Mouse (Mus musculus): ENCODE data around the gene Fam186b.

Fam186b gene

DNA sequence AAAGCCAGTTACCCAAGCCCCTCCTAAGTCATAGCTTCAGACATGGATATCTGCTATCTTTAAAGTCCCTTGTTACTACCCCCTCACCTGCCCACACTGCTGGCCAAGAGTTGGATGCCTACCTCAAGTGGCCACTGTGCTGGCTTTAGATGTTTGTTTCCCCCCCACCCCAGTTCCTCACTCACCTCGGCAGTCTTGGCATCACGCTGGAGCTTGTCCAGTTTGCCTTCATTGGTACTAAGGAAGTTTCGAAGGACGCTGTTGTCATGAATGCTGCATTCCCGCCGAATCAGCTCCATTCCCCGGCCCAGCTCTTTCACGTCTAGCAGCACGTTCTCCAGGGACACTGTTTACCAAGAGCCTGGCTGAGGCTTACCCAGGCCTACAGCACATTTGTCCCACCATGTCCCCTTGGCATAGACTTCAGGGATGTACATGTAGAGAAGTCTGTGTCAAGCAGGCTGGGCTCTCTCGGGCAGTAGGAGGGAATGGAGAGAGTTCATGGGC, 24.5 kb upstream of the Fam186b start:
- no peak for DNase-seq (ENCODE audit: extremely low read depth, low read depth, low spot score)

DNA sequence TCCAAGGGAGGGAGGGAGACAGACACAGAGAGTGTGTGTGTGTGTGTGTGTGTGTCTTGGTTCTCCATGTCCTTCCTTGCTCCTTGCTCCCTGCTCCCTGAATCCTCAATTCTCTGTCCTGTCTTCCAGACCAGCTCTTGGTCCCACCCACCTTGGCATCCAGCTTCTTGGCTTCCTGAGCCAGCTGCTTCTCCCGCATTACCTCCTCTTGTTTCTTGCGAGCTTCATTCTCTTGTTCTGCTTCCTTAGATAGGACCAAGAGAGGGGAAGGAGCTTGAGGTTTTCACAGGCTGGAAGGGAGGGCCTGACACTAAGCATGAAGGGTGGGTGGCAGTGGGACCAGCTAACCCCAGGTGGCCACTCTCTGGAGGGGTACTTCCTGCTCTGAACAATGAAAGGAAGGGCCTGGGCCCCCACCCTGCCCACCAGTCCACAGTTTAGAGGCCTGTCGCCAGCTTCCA, 23.8 kb upstream of the Fam186b start:
- no peak for DNase-seq (ENCODE audit: extremely low read depth, low read depth, low spot score)

DNA sequence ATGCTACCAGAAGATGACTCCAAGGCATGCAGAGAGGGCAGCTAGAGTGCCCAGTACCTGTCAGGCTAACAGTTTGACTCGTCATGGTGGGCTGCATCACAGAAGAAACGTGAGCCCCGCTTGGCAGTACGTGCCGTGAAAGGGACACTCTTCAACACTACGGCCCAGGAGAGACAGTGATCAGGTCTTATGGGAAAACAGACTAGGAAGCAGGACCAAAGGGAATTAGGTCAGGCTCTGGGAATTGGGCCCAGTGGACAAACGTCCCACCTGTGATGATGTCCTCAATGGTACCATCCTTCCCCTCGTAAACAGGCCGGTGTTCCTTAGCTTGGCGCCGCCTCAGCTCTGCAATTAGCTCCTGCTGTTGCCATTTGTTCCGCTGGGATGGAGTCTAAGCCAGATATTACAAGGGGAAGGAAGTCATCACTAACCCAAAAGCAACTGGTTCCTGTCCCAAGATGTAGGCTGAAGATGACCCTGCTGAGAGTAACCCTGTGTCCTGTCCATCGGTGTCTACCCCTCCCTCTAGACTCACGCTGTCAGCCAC, 23.2 kb upstream of the Fam186b start:
- DNase-seq (ENCODE audit: extremely low read depth, low read depth, low spot score), result no peak

DNA sequence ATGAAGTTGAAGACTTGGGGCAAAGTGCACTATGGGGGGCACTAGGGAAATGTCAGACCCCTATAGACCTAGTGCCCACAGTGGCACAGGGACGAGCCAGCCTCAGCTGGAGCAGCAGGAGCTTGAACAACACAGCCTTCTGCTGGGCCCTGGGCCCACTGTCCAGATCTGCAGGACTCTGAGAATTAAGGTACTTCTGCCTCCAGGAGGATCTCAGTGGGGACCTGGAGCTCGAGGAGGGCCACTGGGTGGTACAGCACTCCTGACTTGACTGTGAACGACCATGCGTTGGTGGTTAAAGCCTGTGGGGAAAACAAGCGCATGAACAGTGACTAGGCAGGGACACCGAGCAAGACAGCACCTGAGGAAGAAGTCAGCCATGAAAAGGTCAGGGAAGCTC, 22.4 kb upstream of the Fam186b start:
- DNase-seq (ENCODE audit: extremely low read depth, low read depth, low spot score), result no peak

DNA sequence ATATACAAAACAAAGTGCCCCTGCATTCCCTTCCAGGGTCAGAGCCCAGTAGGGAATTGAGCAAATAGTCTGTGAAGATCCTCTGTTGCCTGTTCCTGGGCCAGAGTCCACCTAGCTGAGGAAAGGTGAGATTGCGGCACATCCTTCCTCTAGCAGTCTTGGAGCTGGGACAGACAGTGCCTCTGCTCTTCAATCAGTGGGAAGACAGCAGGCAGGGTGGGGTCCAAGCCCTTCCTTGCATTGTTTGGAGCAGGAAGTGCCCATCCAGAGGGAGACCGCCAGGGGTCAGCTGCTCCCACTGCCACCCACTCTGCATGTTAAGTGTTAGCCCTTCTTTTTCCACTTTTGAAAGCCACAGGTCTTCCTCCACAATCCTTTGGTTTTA, 21.6 kb upstream of the Fam186b start:
- DNase-seq (ENCODE audit: extremely low read depth, low read depth, low spot score), result no peak

DNA sequence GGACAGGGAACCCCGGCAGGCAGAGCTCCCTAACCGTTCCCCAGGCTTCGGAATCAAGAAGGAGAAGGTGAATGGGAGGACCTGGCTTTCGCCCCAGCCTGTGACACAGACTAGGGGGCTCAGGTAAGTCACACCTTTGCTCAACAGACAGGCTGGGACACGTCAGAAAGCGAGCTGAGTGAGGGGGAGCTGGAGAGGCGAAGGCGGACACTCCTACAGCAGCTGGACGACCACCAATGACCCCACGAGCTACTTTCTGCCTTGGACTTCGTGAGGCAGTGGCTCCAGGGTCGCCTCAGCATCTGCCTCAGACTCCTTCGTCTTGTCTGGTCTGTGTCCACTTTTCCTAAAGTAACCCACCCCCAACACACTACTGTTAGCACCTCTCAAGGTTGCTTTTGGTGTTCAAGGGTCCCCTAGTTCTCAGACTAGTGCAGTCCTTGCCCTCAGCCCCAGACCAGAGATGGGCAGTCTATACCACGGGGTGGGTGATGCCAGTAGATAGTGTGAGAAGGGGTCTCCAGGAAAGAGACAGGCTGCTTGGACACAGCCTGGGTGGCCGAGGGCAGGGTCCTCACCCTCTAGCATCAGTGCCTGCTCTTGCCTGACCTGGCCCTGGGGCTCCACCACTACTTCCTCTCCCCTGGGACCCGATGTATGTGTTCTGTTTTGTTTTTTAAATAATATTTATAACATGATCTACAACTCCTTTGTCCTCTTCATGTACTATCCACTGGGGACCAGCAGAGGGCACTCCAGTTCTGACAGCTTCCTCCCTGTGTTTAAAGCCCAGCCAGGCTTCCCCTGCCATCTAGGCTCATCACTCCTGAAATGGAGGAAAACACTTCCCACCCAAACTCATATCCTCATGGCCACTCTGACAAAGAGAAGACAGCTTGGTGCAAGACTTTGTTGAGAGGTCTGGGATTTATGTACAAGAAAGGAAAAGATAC, 20.9 kb upstream of the Fam186b start:
- DNase-seq (ENCODE audit: extremely low read depth, low read depth, low spot score), result no peak

DNA sequence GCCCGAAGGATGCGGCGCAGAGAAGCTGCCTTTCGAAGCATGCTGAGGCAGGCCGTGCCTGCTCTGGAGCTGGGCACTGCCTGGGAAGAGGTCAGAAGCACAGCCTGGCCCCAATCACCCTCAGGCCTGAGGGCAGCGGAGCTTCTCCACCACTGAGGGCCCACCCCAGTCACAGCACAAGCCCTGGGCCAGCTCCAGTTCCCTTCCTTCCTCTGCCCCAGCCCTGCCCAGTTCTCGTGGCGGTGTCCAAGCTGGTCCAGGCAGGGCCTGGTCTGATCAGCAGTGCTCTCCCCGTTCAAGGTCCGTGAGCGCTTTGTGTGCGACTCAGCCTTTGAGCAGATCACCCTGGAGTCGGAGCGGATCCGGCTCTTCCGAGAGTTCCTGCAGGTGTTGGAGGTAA, 19.2 kb upstream of the Fam186b start:
- DNase-seq (ENCODE audit: extremely low read depth, low read depth, low spot score), result no peak

DNA sequence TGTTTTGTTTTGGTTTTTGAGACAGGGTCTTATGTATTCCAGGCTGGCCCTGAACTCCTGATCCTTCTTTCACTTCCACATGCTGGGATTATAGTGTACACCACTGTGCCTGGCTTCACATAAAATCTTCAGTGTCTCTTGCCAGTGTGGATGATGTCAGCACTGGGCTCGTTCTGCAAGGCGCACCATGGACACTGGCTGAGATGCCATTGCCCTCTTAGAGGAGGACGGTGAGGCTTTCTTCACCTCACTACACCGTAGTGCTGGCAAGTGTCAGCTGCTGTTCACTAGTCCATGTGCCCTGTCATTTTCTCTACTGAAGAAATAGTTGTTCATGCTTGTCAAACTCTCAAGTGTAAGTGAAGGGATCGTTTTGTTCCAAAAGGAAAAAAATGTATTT, 14.9 kb upstream of the Fam186b start:
- DNase-seq (ENCODE audit: extremely low read depth, low read depth, low spot score), result no peak

DNA sequence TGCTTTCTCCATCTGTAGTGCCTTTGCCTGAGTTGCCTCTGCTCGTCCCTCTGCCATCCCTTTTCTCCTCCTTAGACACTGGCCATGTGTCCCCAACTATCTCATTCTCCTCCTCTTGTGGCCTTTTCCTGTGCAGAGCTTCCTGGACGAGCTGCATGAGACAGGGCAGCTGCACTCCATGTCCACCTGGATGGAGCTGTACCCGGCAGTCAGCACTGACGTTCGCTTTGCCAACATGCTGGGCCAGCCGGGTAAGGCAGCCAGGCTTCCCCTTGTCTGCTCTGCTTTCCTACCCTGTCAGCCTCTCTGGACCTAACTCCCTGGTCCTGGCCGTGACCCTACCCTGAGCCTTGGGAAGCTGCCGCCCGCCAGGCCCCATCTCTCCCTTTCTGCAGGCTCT, 13.9 kb upstream of the Fam186b start:
- DNase-seq (ENCODE audit: extremely low read depth, low read depth, low spot score), result no peak

DNA sequence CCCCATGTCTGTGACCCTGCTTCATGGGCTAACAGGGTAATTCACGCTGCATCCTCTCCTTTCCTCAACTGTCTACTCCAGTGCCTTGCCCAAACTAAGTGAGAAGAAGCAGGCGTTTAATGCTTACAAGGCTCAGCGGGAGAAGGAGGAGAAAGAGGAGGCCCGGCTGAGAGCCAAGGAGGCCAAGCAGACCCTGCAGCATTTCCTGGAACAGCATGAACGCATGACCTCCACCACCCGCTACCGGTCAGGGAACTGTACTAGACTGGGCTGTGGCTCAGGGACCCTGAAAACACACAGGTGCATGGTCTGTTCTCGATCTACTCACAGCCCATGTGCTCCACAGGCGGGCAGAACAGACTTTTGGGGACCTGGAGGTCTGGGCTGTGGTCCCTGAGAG, 11.8 kb upstream of the Fam186b start:
- no peak for DNase-seq (ENCODE audit: extremely low read depth, low read depth, low spot score)

DNA sequence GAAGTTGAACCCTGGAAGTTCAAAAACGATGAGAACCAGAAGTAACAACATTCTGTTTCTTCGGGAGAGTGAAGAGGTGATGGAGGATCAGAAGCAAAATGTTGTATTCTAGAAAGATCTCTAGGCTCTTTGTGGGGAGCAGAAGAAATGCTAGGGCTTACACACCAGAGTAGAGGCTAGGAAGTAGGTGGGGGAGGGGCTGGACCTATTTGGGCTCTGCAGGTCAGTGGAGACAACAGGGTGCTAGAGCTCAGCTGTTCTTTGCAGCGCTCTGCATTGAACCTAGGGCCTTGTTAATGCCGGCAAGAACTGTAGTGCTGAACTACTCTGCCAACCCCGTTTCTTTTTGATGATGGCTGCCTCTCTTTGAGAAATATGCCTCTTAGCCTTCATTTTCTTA, 525 bp upstream of the Fam186b start:
- no peak for DNase-seq (ENCODE audit: extremely low read depth, low read depth, low spot score)

DNA sequence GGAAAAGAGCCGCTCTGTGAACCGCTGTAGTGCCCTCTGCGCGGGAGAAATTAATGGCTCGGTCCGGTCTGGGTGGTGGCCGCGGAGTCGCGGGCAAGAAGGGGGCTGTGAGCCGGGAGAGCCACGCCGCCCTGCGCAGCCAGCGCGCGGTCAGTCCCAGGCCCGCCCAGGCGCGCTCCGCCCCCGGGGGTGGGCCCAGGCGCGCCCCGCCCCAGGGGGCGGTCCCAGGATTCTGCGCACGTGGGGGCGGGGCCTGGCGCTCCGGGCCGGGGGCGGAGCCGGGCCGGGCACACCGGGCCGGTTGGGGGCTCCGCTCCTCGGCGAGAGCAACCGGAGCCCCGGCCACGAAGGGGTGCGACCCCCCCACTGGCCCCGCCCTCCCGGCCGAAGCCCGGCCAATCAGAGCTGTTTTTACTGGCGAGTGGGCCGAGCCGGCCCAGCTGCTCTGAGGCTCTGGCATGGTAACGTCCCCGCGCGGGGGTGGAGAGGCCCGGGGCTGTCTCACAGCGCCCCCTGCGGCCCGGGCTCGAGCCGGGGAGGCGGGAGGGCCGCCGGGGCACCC, 794 bp downstream of the Fam186b start, which contains the start of gene Prpf40b:
Gene Prpf40b (plus strand): TSS at position 275 of the 562 bp plus-strand sequence.
- no peak for DNase-seq (ENCODE audit: extremely low read depth, low read depth, low spot score)

DNA sequence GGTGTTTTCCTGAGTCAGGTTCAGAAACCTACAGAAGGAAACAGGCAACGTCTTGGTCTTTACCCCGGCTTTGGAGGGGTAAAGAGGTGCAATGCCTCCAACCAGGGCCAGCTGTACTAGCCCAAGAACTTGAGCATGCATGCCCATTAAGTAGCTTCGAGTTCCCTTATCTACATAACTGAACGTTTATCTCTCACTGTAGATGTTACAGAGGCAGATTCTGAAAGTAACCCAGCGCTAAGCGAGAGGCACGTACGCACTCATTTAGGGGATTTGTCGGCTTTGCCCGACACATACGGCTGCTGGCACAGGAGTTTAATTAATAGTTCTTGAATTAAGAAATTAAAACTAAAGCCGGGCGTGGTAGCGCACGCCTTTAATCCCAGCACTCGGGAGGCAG, 1.4 kb downstream of the Fam186b start:
- no peak for DNase-seq (ENCODE audit: extremely low read depth, low read depth, low spot score)

DNA sequence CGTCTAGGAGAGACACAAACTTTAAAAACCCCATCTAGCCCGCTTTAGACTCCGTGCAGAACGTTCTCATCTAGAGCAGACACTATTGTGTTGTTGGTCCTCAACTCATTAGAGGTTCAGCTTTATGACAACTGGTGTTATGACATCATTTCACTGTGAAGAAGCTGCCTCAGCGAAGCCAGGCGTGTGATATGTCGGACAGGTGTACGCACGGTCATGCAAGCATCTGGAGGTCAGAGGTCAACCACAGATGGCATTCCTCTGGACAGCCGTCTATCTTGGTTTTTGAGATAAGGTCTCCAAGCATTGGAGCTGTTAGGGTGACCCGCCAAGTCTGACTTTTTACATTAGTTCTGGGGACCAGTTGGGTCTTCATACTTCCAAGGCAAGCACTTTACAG, 5.1 kb downstream of the Fam186b start:
- DNase-seq (ENCODE audit: extremely low read depth, low read depth, low spot score), result no peak

DNA sequence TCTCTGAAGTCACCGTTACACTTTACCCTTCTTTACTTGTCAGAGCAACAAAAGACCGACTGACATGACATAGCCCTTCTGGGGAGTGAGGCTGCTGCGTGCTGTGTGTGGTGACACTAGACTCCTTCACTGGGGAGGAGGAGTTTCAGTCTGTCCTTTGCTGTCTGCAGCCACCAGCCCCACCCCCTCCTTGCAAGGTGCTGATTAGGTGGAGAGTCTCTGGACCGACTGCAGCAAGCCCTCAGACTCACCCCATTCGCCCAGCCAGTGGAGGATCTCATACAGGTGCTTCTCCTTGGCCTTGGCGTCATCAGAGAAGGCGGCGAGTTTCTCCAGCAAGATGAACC, 10.5 kb downstream of the Fam186b start:
- DNase-seq (ENCODE audit: extremely low read depth, low read depth, low spot score), result no peak

DNA sequence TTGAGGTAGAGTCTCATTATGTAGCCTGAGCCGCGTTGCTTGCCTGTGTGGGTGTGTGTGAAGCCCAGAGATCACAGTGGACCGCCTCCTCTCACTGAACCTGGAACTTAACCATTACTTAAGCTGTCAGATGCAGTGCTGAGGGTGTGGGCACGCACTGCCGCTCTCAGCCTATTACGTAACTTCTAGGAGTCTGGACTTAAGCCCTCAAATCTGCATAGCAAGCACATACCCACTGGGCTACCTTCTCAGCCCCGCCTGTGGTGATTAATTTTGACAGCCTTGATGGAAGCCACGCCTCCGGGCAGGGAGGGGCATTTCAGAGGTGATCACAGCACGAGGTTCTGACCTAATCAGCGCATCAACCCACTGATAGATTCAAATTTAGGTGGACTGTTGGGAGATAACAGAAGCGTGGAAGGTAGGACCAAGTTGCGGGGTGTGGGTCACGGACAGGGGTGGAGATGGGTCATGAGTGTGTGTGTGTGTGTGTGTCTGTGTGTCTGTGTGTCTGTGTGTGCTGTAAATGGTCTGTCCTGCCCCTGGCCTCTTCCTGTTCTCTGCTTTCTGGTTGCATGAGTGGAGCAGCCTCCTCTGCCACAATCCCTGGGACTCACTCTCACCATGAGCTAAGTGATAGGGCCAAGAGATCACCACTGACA, 11.0 kb downstream of the Fam186b start:
- peak; percentile 76 for DNase-seq (ENCODE audit: extremely low read depth, low read depth, low spot score)

DNA sequence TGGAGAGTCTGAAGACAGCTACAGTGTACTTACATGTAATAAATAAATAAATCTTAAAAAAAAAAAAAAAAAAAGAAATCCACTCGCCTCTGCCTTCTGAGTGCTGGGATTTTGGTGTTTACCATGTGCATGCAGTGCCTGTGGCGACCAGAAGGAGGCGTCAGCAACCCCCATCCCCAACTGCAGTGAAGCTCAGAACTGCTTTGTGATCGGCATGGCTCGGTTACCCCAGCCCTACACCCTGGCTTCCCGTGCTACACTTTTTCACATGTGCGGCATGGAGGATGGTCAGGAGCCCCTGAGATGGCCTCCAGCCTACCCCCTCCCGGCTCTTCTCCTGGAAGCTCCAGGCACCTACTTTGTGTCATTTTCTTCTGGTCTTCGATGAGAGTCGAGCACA, 12.2 kb downstream of the Fam186b start:
- DNase-seq (ENCODE audit: extremely low read depth, low read depth, low spot score), result no peak

DNA sequence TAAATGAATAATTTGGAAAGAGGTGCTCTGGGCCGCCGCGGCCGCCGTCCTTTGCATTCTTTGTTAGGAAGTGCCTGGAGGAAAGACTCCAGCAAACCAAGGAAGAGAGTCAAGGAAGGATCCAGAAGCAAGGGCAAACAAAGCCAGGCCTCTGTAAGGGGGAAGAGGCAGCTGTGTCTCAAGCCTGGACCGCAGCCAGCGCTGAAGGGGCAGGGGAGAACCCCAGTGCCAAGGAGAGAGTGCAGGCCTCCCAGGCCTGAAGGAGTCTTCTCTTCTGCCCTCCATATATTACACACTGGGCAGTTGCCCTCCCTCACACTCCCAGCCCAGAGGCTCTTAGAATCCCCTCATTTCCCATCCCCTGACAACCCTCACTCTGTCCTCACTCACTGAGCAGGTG, 17.4 kb downstream of the Fam186b start:
- no peak for DNase-seq (ENCODE audit: extremely low read depth, low read depth, low spot score)

DNA sequence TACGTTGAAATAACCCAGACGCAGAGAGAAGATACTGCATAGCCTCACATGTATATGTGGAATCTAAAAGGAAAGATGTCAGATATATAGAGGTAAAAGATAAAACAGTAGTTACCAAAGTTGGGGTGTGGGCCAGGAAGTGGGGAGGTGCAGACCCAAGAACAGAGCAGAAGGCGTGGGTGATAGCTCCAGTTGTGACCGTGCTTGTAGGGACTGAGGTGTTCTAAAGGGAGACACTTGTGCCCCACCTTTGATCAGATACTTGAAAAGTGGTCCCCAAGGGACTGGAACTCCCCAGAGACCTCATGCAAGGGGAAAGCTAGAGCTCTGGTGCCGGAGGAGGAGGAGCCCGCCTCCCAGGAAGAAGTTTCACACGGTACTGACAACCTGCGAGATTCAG, 19.6 kb downstream of the Fam186b start:
- no peak for DNase-seq (ENCODE audit: extremely low read depth, low read depth, low spot score)

DNA sequence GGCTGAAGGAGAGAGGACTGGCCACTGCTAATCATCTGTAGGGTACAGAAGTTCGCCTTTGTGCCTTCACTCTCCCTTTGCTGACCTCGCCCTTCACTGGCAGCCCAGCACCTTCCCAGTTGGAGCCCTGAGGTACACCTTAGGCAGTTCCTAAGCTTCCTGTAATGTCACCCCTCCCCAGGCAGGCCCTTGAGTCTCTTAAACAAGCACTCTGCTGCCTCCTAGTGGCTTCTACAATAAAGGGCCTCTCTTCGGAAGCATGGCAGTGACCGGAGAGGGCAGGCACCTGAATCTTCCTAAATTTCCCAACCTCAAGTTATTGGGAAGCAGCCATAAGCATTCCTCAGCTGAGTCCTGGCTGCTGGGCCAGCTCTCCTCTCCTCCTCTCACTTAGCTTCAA, 30.0 kb downstream of the Fam186b start:
- DNase-seq (ENCODE audit: extremely low read depth, low read depth, low spot score), result no peak

DNA sequence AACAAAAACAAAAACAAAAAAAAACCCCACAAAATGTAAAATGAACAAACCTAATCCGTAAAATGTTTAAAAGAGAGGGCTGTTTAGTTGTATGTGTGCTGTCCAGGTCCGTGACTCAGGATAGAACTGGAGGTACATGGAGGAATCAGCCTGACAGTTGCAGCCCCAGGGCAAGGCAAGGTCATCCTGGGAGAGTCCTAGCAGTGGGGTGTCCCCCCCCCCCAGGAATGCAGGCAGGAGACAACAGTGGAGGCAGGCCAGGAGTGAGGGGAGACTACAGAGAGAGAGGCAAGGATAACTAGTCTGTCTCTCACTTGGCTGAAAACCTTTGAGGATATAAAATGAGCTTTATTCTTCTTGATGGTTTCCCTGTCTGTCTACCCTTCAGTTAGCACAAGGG, 31.3 kb downstream of the Fam186b start:
- DNase-seq (ENCODE audit: extremely low read depth, low read depth, low spot score), result no peak

DNA sequence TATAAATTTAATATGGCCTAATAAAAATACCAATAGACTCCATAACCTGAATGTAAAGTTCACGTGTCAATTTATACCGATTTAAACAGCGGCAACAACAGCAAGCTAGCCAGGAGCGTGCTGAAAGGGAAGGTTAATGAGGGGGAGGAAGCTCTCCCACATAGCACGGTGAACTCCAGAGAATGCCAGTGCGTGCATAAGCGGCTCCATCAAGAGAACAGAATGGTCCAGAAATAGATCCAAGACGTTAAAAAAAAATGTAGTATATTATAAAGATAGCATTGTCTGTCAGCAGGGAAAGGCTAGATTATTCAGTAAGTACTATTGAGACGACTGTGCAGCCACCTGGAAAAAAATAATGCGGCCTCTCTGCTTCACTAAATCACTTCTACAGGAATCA, 33.0 kb downstream of the Fam186b start:
- DNase-seq (ENCODE audit: extremely low read depth, low read depth, low spot score), result no peak
